Mouse (Mus musculus) E14TG2a.4 (cell line): ENCODE data around the gene Vmp1.

Experiments used
- CTCF ChIP-seq: conservative IDR thresholded peaks from 2 replicates; pipeline ENCODE4 v1.5.1; 2014; ENCODE audit warnings: low read length
- POU5F1 ChIP-seq: IDR thresholded peaks from 2 replicates; pipeline ENCODE4 v1.6.1; 2014; ENCODE audit warnings: low read length, borderline replicate concordance

DNA sequence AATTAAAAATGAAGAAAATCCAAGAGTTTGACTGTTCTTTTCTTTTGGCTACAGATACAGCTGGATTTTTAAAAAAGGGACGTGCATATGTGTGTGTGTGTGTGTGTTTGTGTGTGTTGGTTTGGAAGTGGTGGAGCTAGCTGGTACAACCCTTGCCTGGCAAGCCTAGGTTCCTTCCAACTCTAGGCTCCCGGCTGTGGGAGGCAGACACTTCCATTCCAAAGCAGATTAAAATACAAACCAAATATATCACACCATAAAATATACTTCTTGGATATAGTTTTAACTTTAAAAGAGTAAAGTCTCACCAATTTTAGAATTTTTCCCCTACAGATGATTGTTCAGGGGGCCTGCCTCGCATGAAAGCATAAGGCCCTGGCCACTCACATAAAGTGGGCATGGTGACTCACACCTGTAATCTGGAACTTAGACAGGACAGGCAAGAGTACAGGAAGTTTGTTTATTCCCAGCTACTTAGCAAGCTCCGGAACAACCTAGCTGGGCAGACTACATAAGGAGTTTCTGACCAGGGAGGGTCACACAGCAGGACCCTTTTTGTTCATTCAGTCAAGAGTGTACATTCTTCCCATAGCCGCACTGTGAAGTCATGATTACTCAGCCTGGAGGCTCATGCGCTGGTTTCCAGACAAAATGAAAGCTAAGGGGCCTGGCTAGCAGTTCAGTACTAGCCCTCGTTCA lies 37.4 kb downstream of the Vmp1 start:
- TF ChIP-seq CTCF (no peak), POU5F1 (no peak)
